Mouse (Mus musculus) 3134 (cell line): Measurements from ENCODE around the gene Tssk4.

Experiments
- DNase-seq: peaks from one replicate; pipeline ENCODE4 v3.0.0-alpha.2; 2011; ENCODE audit warnings: low spot score; ENCODE audit not compliant: insufficient read length; ENCODE audit errors: extremely low read depth

Tssk4 gene

DNA sequence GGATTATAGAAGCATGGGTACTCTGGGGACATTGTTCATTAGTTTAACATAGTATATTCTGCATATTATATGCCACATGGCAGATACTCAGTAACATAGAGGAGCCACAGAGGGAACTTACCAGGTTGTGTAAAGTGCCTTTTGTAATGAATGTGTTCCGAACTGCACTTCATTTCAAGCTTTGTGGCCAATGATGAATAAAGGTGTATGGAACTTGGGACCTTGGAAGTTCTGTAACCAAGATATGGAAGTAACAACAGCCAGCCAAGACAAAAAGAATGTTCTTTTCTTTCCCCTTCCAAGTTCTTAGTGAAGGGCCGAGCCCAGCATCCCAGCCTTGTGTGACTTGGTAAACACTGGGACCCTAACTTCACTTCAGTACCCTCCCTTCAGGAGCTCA lies at the start of gene Tssk4:
Gene Tssk4 (plus strand): TSS at position 301 of the 400 bp plus-strand sequence.
- DNase-seq: no peak

GRCm38 (mm10) chr14:55603271-55603632 lies 46.7 kb upstream of the Tssk4 start, which contains the start of gene Irf9:
Gene Irf9 (plus strand): TSS chr14:55603571.
- no peak for DNase-seq

- DNase-seq: peak; percentile 62
Observed at GRCm38 (mm10) chr14:55603633-55604576, 46.1 kb upstream of the Tssk4 start.

DNA sequence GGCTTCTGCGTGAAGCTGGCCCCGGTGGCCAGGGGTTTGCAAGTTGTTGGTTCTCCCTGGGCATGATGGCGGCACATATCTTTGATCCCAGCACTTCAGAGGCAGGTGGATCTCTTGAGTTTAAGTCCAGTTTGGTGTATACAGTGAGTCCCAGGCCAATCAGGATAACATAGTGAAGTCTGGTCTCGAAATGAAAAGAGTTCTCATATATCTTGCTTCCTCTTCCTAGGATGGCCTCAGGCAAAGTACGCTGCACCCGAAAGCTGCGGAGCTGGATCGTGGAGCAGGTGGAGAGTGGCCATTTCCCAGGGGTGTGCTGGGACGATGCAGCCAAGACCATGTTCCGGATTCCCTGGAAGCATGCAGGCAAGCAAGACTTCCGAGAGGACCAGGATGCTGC lies 45.2 kb upstream of the Tssk4 start:
- DNase-seq: no peak

DNA sequence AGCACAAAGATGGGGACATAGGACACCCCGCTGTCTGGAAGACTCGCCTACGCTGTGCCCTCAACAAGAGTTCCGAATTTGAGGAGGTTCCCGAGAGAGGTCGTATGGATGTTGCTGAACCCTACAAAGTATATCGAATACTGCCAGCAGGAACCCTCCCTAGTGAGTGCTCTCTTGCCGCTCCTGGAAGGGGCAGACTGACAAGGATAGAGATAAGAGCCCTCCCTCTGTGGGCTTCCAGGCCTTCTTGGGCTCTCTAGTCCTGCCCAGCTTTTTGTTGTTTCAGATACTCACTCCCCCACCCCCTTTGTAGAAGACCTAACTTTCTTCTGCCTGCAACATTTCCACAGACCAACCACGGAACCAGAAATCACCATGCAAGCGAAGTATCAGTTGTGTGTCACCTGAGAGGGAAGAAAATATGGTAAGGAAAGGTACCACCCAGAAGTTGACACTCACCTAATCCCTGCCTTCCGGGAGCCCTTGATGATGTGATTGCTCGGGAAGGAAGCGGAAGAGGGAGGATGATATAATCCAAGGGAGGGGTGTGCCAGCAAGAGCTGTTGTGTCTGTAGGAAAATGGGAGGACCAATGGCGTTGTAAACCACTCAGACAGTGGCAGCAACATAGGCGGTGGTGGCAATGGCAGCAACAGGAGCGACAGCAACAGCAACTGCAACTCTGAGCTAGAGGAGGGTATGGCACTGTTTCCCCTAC lies 44.1 kb upstream of the Tssk4 start:
- no peak for DNase-seq

GRCm38 (mm10) chr14:55608339-55608738 lies 41.6 kb upstream of the Tssk4 start:
- DNase-seq: no peak

GRCm38 (mm10) chr14:55613346-55613745 lies 36.6 kb upstream of the Tssk4 start:
- no peak for DNase-seq

- no peak for DNase-seq
Observed at GRCm38 (mm10) chr14:55614565-55615178, 35.3 kb upstream of the Tssk4 start.

DNA sequence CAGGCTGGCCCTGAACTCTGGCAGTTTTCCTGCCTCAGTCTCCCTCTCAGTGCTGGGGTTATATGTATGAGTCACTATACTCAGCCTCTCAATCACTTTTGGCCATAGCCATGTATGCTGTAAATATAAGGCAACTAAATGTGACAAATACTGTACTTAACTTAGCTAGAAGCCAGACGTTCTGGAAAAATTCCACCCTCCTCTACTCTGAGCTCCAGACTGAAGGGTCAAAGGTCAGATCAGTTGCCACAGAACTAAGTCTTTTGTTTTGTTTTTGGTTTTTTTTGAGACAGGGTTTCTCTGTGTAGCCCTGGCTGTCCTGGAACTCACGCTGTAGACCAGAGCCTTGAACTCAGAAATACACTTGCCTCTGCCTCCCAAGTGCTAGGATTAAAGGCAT lies 34.1 kb upstream of the Tssk4 start:
- no peak for DNase-seq

GRCm38 (mm10) chr14:55616844-55617243 lies 33.1 kb upstream of the Tssk4 start:
- DNase-seq: no peak

DNA sequence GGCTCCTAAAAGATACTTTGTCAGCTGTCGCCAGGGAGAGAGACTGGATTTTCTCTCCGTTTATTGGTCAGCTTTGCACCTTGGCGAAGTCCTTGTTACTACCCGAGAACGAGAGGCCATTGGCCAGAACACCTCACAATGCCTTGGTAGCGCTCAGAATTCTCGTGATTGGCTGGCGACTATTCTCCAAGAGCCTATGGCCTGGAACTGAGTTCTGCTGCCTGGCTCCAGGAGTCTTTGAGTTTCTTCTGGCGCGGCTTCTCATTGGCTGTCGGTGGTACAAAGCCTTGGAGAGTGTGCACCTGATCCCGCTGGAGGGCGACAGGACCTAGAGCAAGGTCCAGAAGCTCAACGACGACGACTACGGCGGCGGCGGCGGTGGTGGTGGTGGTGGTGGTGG lies 32.2 kb upstream of the Tssk4 start, which contains the start of gene Rec8:
Gene Rec8 (plus strand): TSS at position 216 of the 400 bp plus-strand sequence.
- no peak for DNase-seq

- no peak for DNase-seq
Observed at GRCm38 (mm10) chr14:55618486-55619195, 31.3 kb upstream of the Tssk4 start.

DNA sequence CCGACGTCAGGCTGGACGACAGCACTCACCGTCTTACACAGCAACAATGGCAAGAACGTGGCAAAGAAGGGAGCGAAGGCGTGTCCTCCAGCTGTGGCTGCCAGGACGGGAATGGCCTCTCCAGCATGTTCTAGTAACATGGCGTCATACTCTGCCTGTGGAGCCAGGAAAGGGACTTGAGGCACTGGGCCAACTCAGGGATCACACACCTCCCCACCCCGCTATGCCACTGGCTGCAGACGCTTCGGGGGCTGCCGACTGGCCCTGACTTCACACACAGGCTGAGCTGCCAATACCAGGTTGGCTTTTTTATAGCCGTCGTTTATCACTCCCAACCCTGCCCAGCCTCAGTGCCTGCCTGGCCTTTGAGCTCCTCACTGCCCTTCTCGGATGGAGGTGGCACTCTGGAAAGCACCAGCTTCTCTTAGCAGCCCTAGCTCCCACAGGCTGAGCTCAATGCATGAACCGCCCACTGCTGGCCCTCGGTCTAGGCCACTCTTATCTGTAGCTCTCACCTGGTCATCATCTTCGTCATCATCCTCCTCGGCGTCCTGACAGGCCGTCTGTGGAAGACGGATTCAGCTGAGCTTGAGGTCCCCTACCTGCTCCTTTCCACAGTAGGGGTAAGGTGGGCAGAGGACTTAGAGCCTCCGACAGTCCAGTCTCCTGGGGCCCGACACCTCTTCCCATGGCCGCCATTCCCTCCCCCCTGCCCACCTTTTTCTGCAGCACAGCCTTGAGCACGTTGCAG lies 21.7 kb upstream of the Tssk4 start:
- DNase-seq: no peak

- DNase-seq: no peak
Observed at GRCm38 (mm10) chr14:55629312-55629711, 20.7 kb upstream of the Tssk4 start.

DNA sequence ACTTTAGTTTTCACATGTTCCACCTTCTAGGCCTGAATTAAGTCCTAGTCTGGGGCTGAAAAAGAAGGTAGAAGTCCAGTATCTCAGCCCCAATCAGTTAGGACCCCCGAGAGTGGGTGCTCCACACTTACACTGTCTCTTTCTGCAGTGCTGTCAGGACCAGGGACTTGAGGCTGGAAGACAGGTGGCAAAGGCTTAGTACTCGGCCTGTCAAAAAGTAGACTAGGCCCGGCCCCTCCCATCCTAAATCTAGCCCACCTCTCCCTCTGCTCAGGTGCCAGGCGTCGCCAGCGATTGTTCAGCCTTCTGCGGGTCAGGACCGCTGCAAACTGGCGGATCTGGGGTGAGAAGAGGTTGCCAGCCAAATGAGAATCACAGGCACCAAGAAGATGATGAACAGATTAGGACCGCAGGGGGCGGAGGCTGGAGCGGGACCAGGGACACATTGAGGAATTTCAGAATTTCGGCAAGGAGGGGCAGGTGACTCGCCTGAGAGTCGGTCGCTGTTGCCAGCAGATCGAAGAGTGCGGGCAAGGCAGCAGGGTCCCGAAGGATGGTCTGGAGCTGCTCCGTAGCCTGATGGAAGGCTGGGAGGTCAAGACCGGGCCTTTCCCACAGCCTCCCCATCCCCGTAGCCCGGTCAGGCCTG lies 15.0 kb upstream of the Tssk4 start:
- no peak for DNase-seq

GRCm38 (mm10) chr14:55635523-55636007 lies 14.4 kb upstream of the Tssk4 start, which contains the start of gene Ipo4:
Gene Ipo4 (minus strand): TSS chr14:55635957.
- DNase-seq: peak; percentile 93

DNA sequence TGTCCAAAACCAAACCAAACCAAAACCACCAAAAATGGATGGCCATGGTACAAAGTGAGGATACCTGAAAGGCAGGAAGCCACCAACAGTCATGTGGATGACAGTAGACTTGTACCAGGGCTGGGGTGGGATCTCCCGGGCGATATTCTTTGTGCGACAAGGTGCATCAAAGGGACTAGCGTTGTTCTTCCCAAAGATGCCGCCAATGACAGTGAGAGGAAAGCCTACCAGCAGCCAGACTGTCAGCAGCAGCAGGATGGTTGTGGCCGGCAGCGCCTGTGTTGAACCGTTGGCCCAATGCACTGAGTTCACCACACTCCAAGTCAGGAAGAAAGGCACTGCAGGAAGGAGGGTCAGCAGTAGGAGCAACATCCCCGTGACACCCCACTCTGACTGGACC lies 12.2 kb upstream of the Tssk4 start, which contains the start of gene Gm49378:
Gene Gm49378 (minus strand): TSS at position 101 of the 400 bp plus-strand sequence.
- no peak for DNase-seq

GRCm38 (mm10) chr14:55640816-55641215 lies 9.2 kb upstream of the Tssk4 start:
- no peak for DNase-seq

GRCm38 (mm10) chr14:55641291-55641690 lies 8.7 kb upstream of the Tssk4 start:
- DNase-seq: no peak
